Mouse (Mus musculus) kidney, postnatal 25 days (tissue): ENCODE data around the gene Zfand2a.
A peak's percentile ranks its signal among the peaks of the same experiment; 100 is the strongest.

Experiments used
- DNase-seq, 2 experiments: peaks; one replicate each; pipeline ENCODE4 v3.0.0; 2021; ENCODE audit warnings: mixed read lengths in 2 of 2

Zfand2a gene

GRCm38 (mm10) chr5:139429818-139430341 lies 54.5 kb downstream of the Zfand2a start:
- DNase-seq = peak; percentile 33 to 70

GRCm38 (mm10) chr5:139427989-139428388 lies 56.4 kb downstream of the Zfand2a start:
- no peak for DNase-seq

GRCm38 (mm10) chr5:139427001-139427400 lies 57.3 kb downstream of the Zfand2a start:
- no peak for DNase-seq

- DNase-seq = no peak
Observed at GRCm38 (mm10) chr5:139425198-139425597, 59.2 kb downstream of the Zfand2a start.

GRCm38 (mm10) chr5:139423026-139423865 lies 61.1 kb downstream of the Zfand2a start, which contains the start of gene Gper1:
Gene Gper1, plus strand, starts transcription at chr5:139423151.
- peak; percentile 35 to 60 for DNase-seq
